Mouse (Mus musculus) megakaryocyte, embryonic 14.5 days (primary cell): ENCODE measurements around the gene Eef2kmt.

Source experiments
- FLI1 ChIP-seq: IDR thresholded peaks from 2 replicates; pipeline ENCODE4 v1.6.1; 2012; ENCODE audit warnings: low read length, inconsistent platforms, mixed read lengths
- GATA1 ChIP-seq: IDR thresholded peaks from 3 replicates; pipeline ENCODE4 v1.6.1; 2012; ENCODE audit warnings: mixed read lengths, low read length, inconsistent platforms, borderline replicate concordance

DNA sequence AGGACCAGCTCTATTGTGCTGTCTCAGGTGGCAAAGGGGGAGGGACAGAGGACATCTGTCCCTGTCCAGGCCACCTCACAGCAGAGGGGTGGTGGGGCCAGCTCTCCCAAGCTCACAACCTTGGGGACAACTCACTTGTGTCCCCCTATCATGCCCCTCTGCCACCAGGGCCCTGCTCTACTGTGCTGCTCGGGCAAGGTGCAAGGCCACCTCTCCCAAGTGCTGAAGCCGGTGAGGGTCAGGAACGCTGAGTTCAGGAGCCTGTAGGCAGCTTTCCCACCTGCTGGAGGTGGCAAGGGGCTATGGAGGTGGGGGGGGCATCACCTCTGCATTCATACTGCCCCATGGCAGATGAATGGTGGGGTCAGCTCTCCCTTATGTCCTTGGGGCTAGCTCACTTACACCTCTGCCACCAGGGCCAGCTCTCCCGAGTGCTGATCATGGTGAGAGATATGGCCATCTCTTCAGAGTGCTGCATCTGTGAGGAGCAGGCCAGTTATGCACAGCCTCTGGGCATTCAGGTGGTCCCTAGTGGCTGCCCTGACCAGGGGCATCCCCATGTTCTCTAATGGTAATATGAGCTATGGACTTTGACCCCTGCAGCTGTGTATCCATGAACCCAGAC, 15.7 kb upstream of the Eef2kmt start:
- no peak for TF ChIP-seq GATA1
- no peak for TF ChIP-seq FLI1
